8 mouse cellular contexts compared by ENCODE assay signal in genomic region chr2:131492596-131493139, GRCm38 (mm10). TPM values are rescaled to one million over a fixed set of nuclear protein-coding genes. Genes with fewer than 3 reads are reported as not detected.
DNase-seq lines count a peak whose midpoint lies in the region; ATAC-seq and TF ChIP-seq lines count a peak whose summit lies in the region.

No protein-coding gene starts in this region.

- no peak overlapping the region for H3K27ac ChIP-seq in kidney, adult 2 months (ENCODE audit: insufficient read depth, low read depth, low read length)
- no peak overlapping the region for H3K27ac ChIP-seq in MEL (ENCODE audit: control insufficient read depth, low read depth, low read length)
- peak overlapping the region; percentile 77; the same call in 1 of the 2 replicates for H3K27ac ChIP-seq in heart, embryonic 15.5 days
- peak overlapping the region; percentile 89 for H3K27ac ChIP-seq in liver, postnatal 0 days (ENCODE audit: low read depth)

- H3K4me1 ChIP-seq in kidney, adult 2 months (ENCODE audit: control insufficient read depth, insufficient read depth, low read length): peaks cover 2% of the 10 kb centered on the region; the same call in 1 of the 2 replicates
- H3K4me1 ChIP-seq in MEL (ENCODE audit: control insufficient read depth in 1 of 2, insufficient read depth in 2 of 2, low read length in 2 of 2): peaks cover 4 to 15% of the 10 kb centered on the region in 2 experiments; a peak in 3 of 4 replicates
- H3K4me1 ChIP-seq in heart, embryonic 15.5 days (replicated peaks): peaks cover 30% of the 10 kb centered on the region
- H3K4me1 ChIP-seq in liver, postnatal 0 days (ENCODE audit: insufficient read depth): peaks cover 38% of the 10 kb centered on the region

- H3K27me3 ChIP-seq in kidney, adult 2 months (replicated peaks; ENCODE audit: control insufficient read depth, insufficient read depth, low read length): no peaks in the 10 kb centered on the region
- peaks cover 9% of the 10 kb centered on the region in 2 experiments for H3K27me3 ChIP-seq in MEL (ENCODE audit: control insufficient read depth in 1 of 2, insufficient read depth in 2 of 2, low read length in 2 of 2)
- 0 out of 2 replicates have a peak, but pooled peaks cover 3% of the 10 kb centered on the region for H3K27me3 ChIP-seq in heart, embryonic 15.5 days
- no peaks in the 10 kb centered on the region; the same call in 1 of the 2 replicates for H3K27me3 ChIP-seq in liver, postnatal 0 days (ENCODE audit: insufficient read depth, low read length)

- no peak for TF ChIP-seq EP300 in MEL (IDR thresholded peaks at IDR 0.05; ENCODE audit: low read depth in 1 of 2, low read length in 2 of 2)
- TF ChIP-seq EP300 in liver, postnatal 0 days (IDR thresholded peaks at IDR 0.05; ENCODE audit: low read depth): no peak

- no peak for TF ChIP-seq CTCF in kidney, adult 2 months (conservative IDR thresholded peaks at IDR 0.05; ENCODE audit: insufficient read depth, insufficient read length, low read depth, low read length)
- no peak for TF ChIP-seq CTCF in MEL (IDR thresholded peaks at IDR 0.05 in 2 of 3, conservative IDR thresholded peaks at IDR 0.05 in 1 of 3; ENCODE audit: control insufficient read depth in 1 of 3, insufficient read depth in 1 of 3, low read depth in 2 of 3, low read length in 3 of 3, poor library complexity in 1 of 3, severe bottlenecking in 1 of 3)
- TF ChIP-seq CTCF in liver, postnatal 0 days (IDR thresholded peaks at IDR 0.05; ENCODE audit: low read depth): no peak

- no peak for ATAC-seq in heart, embryonic 15.5 days (replicated peaks; ENCODE audit: insufficient number of reproducible peaks, insufficient read depth, low FRiP score, low read depth)
- ATAC-seq in liver, postnatal 0 days: no peak

- DNase-seq in kidney, adult 2 months: no peak
- DNase-seq in kidney, postnatal 14 days: no peak
- DNase-seq in MEL (ENCODE audit: low read depth, low spot score): no peak
- no peak for DNase-seq in liver, postnatal 0 days
- no peak for DNase-seq in left cerebral cortex, adult 11 months (ENCODE audit: low spot score)
- no peak for DNase-seq in layer of hippocampus, postnatal 14 days (ENCODE audit: low spot score in 2 of 2)
- no peak for DNase-seq in lung, postnatal 25 days (ENCODE audit: low spot score)

- no peaks in the 10 kb centered on the region for H3K36me3 ChIP-seq in kidney, adult 2 months (ENCODE audit: control insufficient read depth, insufficient read depth, low read length)
- H3K36me3 ChIP-seq in MEL (ENCODE audit: control insufficient read depth in 1 of 2, insufficient read depth in 2 of 2, low read length in 2 of 2): peaks cover 0 to 10% of the 10 kb centered on the region in 2 experiments; a peak in 2 of 4 replicates
- H3K36me3 ChIP-seq in heart, embryonic 15.5 days: no peaks in the 10 kb centered on the region
- H3K36me3 ChIP-seq in liver, postnatal 0 days (replicated peaks; ENCODE audit: insufficient read depth, low read length): no peaks in the 10 kb centered on the region

- H3K79me2 ChIP-seq in MEL (ENCODE audit: control insufficient read depth, insufficient read depth, low read length, poor library complexity): no peaks in the 10 kb centered on the region; the same call in 1 of the 2 replicates

- H3K4me3 ChIP-seq in kidney, adult 2 months (ENCODE audit: insufficient read depth, low read depth, low read length): peak overlapping the region; percentile 75
- peak overlapping the region; percentile 58 to 90; a peak in 3 of 4 replicates for H3K4me3 ChIP-seq in MEL (ENCODE audit: control insufficient read depth in 1 of 2, insufficient read depth in 1 of 2, low read depth in 2 of 2, low read length in 2 of 2)
- peak overlapping the region; percentile 98 for H3K4me3 ChIP-seq in heart, embryonic 15.5 days
- peak overlapping the region; percentile 83 for H3K4me3 ChIP-seq in liver, postnatal 0 days (ENCODE audit: low read depth, low read length)

- no peak for TF ChIP-seq POLR2A in kidney, adult 2 months (IDR thresholded peaks at IDR 0.05; ENCODE audit: low read depth, low read length)
- TF ChIP-seq POLR2A in MEL (IDR thresholded peaks at IDR 0.05; ENCODE audit: control insufficient read depth in 1 of 2, insufficient read depth in 1 of 2, low read depth in 1 of 2, low read length in 2 of 2, poor library complexity in 1 of 2): no peak

- WGBS in kidney, adult 2 months: 44% methylated on average over 10 of the region's 10 CpGs
- WGBS in heart, embryonic 15.5 days: 33% methylated on average over 10 of the region's 10 CpGs
- 37% methylated on average over 10 of the region's 10 CpGs for WGBS in liver, postnatal 0 days (ENCODE audit: insufficient replicate concordance)

- TF ChIP-seq RAD21 in MEL (IDR thresholded peaks at IDR 0.05; ENCODE audit: low read depth, low read length): no peak

- H3K4me2 ChIP-seq in heart, embryonic 15.5 days: peak overlapping the region; percentile 96
- H3K4me2 ChIP-seq in liver, postnatal 0 days (ENCODE audit: low read depth, low read length): peak overlapping the region; percentile 87

- peak overlapping the region; percentile 69 for H3K9ac ChIP-seq in MEL (ENCODE audit: control insufficient read depth, low read depth, low read length, poor library complexity, severe bottlenecking)
- peak overlapping the region; percentile 93 for H3K9ac ChIP-seq in heart, embryonic 15.5 days
- H3K9ac ChIP-seq in liver, postnatal 0 days (replicated peaks): peak overlapping the region; percentile 95

- H3K9me3 ChIP-seq in MEL (replicated peaks; ENCODE audit: insufficient read depth, low read length): no peaks in the 10 kb centered on the region
- no peaks in the 10 kb centered on the region for H3K9me3 ChIP-seq in heart, embryonic 15.5 days (replicated peaks)
- no peaks in the 10 kb centered on the region for H3K9me3 ChIP-seq in liver, postnatal 0 days (ENCODE audit: low read length)

TF ChIP-seq in MEL, 35 proteins besides CTCF, POLR2A, EP300 and RAD21:
- TF ChIP-seq CHD1 (IDR thresholded peaks at IDR 0.05; ENCODE audit: low read depth, low read length) (no peak), ZC3H11A (IDR thresholded peaks at IDR 0.05; ENCODE audit: low read depth, low read length) (no peak), MAX (IDR thresholded peaks at IDR 0.05; ENCODE audit: low read length) (no peak), TAL1 (IDR thresholded peaks at IDR 0.05; ENCODE audit: low read length) (no peak), BHLHE40 (IDR thresholded peaks at IDR 0.05; ENCODE audit: borderline replicate concordance, low read depth, low read length) (no peak), ETS1 (IDR thresholded peaks at IDR 0.05; ENCODE audit: low read depth, low read length) (no peak), POLR2AphosphoS5 (IDR thresholded peaks at IDR 0.05; ENCODE audit: borderline replicate concordance, low read depth, low read length) (no peak), RCOR1 (IDR thresholded peaks at IDR 0.05; ENCODE audit: low read depth, low read length) (no peak), USF2 (IDR thresholded peaks at IDR 0.05; ENCODE audit: borderline replicate concordance in 1 of 2, insufficient read depth in 1 of 2, low read depth in 1 of 2, low read length in 2 of 2) (no peak), USF1 (IDR thresholded peaks at IDR 0.05; ENCODE audit: low read depth, low read length) (no peak), NELFE (IDR thresholded peaks at IDR 0.05; ENCODE audit: low read depth, low read length) (no peak), GABPA (IDR thresholded peaks at IDR 0.05; ENCODE audit: low read depth, low read length) (no peak), GATA1 (IDR thresholded peaks at IDR 0.05; ENCODE audit: low read depth, low read length) (no peak), ELF1 (IDR thresholded peaks at IDR 0.05; ENCODE audit: low read depth, low read length) (no peak), KAT2A (conservative IDR thresholded peaks at IDR 0.05; ENCODE audit: low read depth, low read length) (no peak)

RNA-seq across cellular contexts. Expression of gene Smox, which starts 1.4 kb away (rescaled TPM):
- polyA plus RNA-seq in kidney, adult 2 months (2012; rRNA removed): 12.5 and 14.9 TPM in 2 replicates
- 1.9 and 2.2 TPM in 2 replicates for total RNA-seq in MEL (2012; rRNA removed)
- polyA plus RNA-seq in MEL (2012; ENCODE audit: insufficient read depth in 1 of 2, insufficient read length in 2 of 2, low read depth in 1 of 2, low replicate concordance in 2 of 2, missing spikeins in 1 of 2): 1 to 10 TPM in 1 of 2 experiments, not detected in 1; 5.5 TPM
- polyA plus RNA-seq in heart, embryonic 15.5 days (2015; fragmentation: Nextera tagmentation; extraction: Ambion mirVana): 28.4 and 33.7 TPM in 2 replicates
- polyA plus RNA-seq in liver, postnatal 0 days (2015; fragmentation: Nextera tagmentation; extraction: Ambion mirVana): 56.7 and 60.8 TPM in 2 replicates
- 10 to 100 TPM; 82.6 to 94.8 TPM for total RNA-seq in layer of hippocampus, postnatal 14 days (2021)

Comparison
In these comparisons a context has a peak if more than half of its experiments do, and no peak if none do; other contexts are left out.
1. H3K27ac ChIP-seq: peak in heart, embryonic 15.5 days (single experiment) and liver, postnatal 0 days (single experiment); none in kidney, adult 2 months (single experiment) and MEL (single experiment).
2. Peak in every context shown above with its lines, with median percentiles within 50 percentile points of each other: H3K4me3 ChIP-seq and H3K9ac ChIP-seq.